Mouse (Mus musculus) kidney, postnatal 25 days (tissue): ENCODE results near the gene Smim11.

Experiments
- DNase-seq, 2 experiments: peaks; one replicate each; pipeline ENCODE4 v3.0.0; 2021; ENCODE audit warnings: mixed read lengths in 2 of 2

The Smim11 gene

GRCm38 (mm10) chr16:92320361-92320760 is 19.3 kb downstream of the Smim11 start:
- no peak for DNase-seq

- no peak for DNase-seq
Observed at GRCm38 (mm10) chr16:92321341-92321740, 20.3 kb downstream of the Smim11 start, which contains the start of gene Fam243. TSS of gene Fam243 (minus strand) at chr16:92321441.

DNA sequence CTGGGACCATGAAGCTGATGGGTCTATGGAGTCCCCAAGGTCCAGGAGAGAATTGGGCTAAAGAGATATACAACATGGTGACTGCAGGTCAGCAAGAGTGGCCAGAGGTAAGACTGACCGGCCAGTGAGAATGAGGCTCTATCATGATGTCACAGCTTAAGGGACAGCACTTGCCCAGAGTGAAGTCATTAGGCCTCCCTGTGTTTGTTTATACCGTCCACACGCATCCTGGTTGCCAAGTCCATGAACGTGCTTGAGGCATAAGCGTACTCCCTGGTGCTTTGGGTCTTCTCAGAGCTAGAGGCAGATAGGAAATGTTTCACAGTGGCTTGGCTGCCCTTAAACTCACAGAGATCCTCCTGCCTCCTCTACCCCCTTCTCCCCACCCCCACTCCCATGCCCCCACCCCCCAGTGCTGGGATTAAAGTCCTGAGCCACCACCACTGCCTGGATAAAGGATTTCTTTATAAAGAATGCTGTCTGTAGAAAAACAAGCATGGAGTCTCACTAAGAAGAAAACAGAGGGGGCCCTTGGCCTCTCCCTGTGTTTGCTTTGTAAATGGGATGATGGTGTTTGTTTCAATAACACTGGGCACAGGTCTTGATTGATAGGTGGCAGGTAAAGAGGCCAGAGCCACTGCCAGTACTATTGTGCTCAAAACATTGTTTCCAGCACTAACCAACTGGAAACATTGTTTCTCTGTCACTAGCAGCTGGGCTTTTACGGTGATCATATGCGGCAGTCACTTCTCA is 23.4 kb downstream of the Smim11 start:
- peak in 1 of 2 experiments; percentile 17 for DNase-seq

GRCm38 (mm10) chr16:92325062-92325406 is 23.9 kb downstream of the Smim11 start:
- DNase-seq, result peak in 1 of 2 experiments; percentile 6

- DNase-seq, result no peak
Observed at GRCm38 (mm10) chr16:92327911-92328310, 26.8 kb downstream of the Smim11 start.

- no peak for DNase-seq
Observed at GRCm38 (mm10) chr16:92330966-92331365, 29.9 kb downstream of the Smim11 start.

DNA sequence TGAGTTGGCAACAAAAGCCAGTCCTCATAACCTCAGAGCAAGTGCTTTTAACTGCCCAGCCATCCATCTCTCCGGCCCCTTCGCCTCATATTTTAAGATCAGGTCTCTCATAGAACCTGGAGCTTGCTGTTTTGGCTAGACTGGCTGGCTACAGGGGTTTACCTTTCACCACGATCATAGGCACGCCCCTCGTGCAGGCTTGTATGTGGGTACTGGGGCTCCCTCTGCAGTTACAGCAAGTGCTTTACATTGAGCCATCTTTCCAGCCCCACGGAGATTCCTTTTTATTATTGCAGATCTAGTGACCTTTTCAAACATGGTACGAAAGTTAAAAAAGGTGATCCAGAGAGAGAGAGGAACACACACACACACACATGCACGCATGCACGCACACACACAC is 33.5 kb downstream of the Smim11 start:
- no peak for DNase-seq

DNA sequence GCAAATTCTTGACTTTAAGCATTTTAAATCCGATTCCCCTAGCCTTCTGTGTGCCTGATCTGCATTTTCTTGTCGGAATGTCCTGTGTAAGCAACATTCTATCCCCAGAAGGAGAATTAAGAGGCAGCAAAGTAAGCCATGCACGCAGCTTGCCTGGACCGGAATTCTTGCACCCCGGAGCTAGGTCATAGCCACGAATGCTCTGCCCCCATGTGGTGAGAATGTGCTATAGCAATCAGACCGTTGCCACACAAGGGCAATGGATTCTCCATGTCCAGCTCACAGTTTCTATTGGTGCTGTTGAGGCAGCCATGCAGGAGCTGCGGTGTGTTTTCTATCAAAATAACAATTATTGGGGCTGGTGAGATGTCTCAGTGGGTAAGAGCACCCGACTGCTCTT is 35.2 kb downstream of the Smim11 start:
- DNase-seq, result peak; percentile 85 to 87

DNA sequence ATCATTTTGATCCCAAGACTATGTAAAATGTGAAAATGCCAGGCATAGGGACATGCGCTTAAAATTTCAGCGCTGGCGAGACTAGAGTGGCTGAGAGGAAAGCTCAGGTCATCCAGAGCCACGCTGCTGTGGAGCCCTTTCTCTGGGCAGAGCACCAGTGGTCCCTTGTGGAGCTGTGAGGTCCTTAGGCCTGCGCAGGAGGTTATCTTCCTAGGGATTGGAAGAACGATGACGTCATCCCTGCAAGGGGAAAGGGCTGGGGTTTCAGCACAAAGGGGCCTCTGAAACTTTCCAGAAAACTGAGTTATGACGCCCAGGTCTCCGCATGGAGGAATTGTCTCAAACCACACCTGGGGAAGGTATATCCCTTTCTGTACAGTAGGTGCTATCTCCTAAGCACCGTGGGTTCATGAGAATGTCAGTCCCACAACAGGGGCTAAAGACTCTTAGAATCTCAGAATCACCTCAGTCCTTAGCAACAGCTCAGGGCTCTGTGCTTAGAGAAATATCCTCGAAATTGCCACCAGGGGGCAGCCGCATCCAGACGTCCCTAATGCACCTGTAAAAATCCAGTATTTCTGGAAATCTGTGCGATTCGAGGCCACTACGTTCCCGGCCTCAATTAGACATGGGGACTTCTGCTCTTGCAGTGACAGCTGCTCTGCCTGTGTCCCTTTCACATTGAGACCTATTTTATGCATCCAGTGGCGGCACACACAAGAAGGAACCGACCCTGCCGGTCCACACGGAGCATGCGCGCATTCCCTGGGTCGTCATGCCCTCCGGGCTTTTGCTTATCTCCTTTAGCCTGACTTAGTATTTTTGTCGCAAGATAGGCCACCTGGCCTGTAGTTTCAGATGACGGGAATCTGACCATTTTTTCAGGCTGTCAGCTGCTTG is 39.8 kb downstream of the Smim11 start:
- peak; percentile 73 to 75 for DNase-seq

DNA sequence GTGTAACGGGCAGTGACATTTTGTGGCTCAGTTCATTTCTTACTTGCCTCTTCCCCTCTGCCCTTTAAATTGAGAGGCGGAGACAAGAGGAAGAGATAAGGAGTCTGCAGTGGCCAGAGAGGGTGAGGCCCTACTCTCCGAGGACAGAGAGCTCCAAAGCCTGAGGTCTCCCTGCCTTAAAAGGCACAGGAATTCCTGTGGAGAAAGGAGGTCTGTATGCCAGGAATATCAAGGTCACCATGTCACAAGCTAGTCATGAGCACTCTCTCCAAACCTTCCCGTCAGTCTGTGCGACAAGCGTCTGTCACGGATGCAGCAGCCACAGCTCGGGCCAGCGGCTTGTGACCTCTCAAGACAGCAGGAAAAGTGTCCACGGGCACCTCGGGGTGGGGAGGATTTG is 44.1 kb downstream of the Smim11 start:
- no peak for DNase-seq

GRCm38 (mm10) chr16:92346297-92346916 is 45.3 kb downstream of the Smim11 start:
- no peak for DNase-seq

DNA sequence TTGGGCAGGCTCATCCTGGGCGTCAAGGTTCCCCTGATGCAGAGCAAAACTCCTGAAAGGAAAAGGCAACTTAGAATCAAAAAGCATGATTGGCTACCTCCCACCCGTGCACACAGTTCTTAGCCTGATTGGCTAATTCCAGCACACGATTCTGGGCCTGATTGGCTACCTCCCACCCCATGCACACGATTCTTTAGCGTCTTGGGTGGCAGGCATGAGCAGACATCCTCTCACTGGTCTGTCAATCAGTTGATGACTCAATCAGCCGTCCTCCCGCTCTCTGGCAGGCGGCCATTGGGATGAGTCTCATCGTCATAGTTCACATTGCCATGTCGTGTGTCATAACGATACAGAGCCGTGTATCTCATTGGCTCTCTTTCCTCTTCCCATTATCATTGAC is 47.9 kb downstream of the Smim11 start:
- DNase-seq, result no peak

GRCm38 (mm10) chr16:92353295-92353694 is 52.2 kb downstream of the Smim11 start:
- DNase-seq, result no peak

GRCm38 (mm10) chr16:92353897-92354296 is 52.8 kb downstream of the Smim11 start:
- no peak for DNase-seq

DNA sequence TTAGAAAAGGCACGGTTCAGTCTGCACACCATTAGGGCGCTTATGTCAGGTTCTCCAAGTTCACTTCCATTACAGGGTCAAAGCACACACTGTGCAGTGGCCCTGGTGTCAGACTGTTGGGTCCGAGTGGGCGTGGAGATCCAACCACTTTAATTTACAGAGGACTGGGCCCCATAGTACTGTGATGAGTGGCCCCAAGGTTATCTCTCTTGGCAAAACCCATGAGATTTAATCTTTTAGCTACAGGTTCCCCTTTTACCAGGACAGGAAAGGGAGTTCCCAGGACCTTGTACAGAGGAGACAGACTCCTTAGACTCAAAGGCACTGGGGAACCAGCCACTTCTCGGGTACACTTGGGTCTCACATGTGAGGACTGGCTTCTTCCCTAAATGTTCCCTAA is 54.3 kb downstream of the Smim11 start:
- no peak for DNase-seq

GRCm38 (mm10) chr16:92355982-92356381 is 54.9 kb downstream of the Smim11 start:
- no peak for DNase-seq

DNA sequence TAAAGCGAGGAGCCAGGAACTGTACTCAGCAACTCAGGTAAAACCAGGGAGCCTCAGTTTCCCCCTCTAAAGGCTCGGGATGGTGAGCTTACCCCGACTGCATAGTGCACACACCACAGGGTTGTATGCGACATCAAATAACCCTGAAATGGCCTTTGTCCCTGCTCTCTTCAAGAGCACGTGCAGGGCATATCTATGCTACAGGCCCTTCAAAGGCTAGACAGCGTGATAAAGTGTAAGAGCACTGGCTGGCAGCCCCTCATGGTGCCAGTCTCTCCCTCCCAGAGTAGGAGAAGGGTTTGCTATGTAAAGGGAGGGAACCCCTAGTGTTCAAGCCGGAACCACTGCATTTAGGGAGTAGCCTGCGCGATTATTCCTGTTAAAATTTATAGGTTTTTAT is 55.9 kb downstream of the Smim11 start:
- DNase-seq, result no peak

DNA sequence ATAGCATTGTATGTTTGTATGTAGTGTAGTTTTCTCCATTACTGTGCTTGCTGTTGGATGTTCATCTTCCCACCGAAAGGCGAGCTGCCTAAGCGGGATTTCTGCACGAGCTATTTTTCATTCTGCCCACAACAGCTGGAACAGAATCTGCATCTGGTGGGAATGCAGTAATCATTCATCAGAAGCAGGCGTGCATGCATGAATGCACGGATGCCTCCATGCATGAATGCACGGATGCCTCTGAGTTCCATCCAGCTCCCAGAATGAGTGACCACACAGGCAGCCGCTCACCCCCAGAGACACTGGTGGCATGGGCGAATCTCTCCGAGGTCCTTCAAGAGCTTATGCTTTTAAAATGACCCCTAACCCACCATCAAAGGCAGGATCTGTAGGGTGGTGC is 56.5 kb downstream of the Smim11 start:
- no peak for DNase-seq

DNA sequence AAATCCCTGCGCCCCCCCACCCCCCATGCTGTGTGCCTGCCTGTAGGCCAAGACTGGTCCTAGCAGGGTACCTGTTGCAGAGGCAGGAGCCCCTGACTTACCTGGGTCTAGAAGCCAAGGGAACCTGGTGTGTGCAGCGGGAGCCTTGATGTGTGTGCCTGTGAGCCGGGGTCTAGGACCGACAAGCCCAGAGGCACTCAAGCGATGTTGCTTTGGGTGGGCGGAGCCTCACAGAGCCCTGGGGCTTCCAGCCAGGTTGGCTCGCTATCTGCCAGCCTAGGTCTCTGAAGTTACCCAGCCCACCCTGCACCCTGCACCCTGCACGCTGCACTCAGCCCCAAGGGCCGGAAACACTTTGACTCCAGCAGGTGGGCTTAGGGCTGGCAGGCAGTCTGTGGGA is 57.6 kb downstream of the Smim11 start:
- DNase-seq, result peak in 1 of 2 experiments; percentile 43

- no peak for DNase-seq
Observed at GRCm38 (mm10) chr16:92359229-92359628, 58.1 kb downstream of the Smim11 start, which contains the start of gene Kcne1. TSS of gene Kcne1 (minus strand) at chr16:92359468.

DNA sequence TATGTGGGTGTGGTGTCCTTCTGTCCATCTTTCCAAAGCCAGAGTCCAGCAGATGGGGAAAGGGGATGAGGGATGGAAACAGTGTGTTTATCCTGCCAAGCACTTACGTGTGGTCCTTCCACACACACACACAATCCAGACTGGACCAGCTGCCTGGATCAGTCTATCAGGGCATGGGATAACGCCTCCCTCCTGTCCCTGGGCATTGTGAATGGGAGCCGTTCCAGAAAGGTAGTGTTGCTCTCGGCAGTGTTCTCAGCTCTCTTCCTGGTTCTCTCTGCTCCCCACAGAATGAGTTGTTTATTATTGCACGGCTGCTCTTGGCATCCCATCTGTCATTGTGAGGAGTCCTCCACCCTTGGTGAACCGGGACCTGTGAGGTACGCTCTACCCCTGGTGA is 59.6 kb downstream of the Smim11 start:
- no peak for DNase-seq
